Mouse (Mus musculus) frontal cortex, postnatal 25 days (tissue): ENCODE results near the gene Kcnk13.

ENCODE experiments used
- DNase-seq, 2 experiments: peaks; one replicate each; pipeline ENCODE4 v3.0.0; 2022; ENCODE audit warnings: low spot score in 2 of 2

Kcnk13 gene

GRCm38 (mm10) chr12:99964301-99965202, at the start of gene Kcnk13:
TSS of gene Kcnk13 (plus strand) at chr12:99964499.
- peak; percentile 68 to 76 for DNase-seq

GRCm38 (mm10) chr12:99917800-99918427, 46.4 kb upstream of the Kcnk13 start:
- peak in 1 of 2 experiments; percentile 31 for DNase-seq

GRCm38 (mm10) chr12:99919636-99920035, 44.7 kb upstream of the Kcnk13 start:
- DNase-seq: no peak

- DNase-seq: no peak
Measured at GRCm38 (mm10) chr12:99921045-99921444, 43.3 kb upstream of the Kcnk13 start.

GRCm38 (mm10) chr12:99923131-99923606, 41.1 kb upstream of the Kcnk13 start:
- DNase-seq: no peak

GRCm38 (mm10) chr12:99923703-99924102, 40.6 kb upstream of the Kcnk13 start:
- no peak for DNase-seq

- DNase-seq: peak in 1 of 2 experiments; percentile 36
Measured at GRCm38 (mm10) chr12:99928311-99928710, 36.0 kb upstream of the Kcnk13 start.

- DNase-seq: no peak
Measured at GRCm38 (mm10) chr12:99929160-99929559, 35.1 kb upstream of the Kcnk13 start.

GRCm38 (mm10) chr12:99932245-99932644, 32.1 kb upstream of the Kcnk13 start:
- DNase-seq: no peak

- DNase-seq: no peak
Measured at GRCm38 (mm10) chr12:99933630-99934029, 30.7 kb upstream of the Kcnk13 start.

GRCm38 (mm10) chr12:99935403-99935802, 28.9 kb upstream of the Kcnk13 start:
- DNase-seq: no peak

- no peak for DNase-seq
Measured at GRCm38 (mm10) chr12:99938476-99938875, 25.8 kb upstream of the Kcnk13 start.

- no peak for DNase-seq
Measured at GRCm38 (mm10) chr12:99939179-99939578, 25.1 kb upstream of the Kcnk13 start.

- no peak for DNase-seq
Measured at GRCm38 (mm10) chr12:99940704-99941103, 23.6 kb upstream of the Kcnk13 start.

- DNase-seq: no peak
Measured at GRCm38 (mm10) chr12:99942441-99942840, 21.9 kb upstream of the Kcnk13 start.

- peak; percentile 51 to 55 for DNase-seq
Measured at GRCm38 (mm10) chr12:99952928-99953327, 11.4 kb upstream of the Kcnk13 start.

- DNase-seq: no peak
Measured at GRCm38 (mm10) chr12:99956411-99956810, 7.9 kb upstream of the Kcnk13 start.

GRCm38 (mm10) chr12:99958068-99959060, 5.9 kb upstream of the Kcnk13 start:
- no peak for DNase-seq

- DNase-seq: no peak
Measured at GRCm38 (mm10) chr12:99959291-99959690, 5.0 kb upstream of the Kcnk13 start.

GRCm38 (mm10) chr12:99959930-99960329, 4.4 kb upstream of the Kcnk13 start:
- DNase-seq: no peak

GRCm38 (mm10) chr12:99960675-99961074, 3.6 kb upstream of the Kcnk13 start:
- DNase-seq: no peak
